Mouse (Mus musculus): ENCODE measurements around the gene Ppp1r10. TPM values are rescaled to one million over a fixed set of nuclear protein-coding genes. Genes with fewer than 3 reads are reported as not detected.
A peak's percentile ranks its signal among the peaks of the same experiment; 100 is the strongest.

Ppp1r10 gene
- polyA plus RNA-seq, 1 experiment, result not detected

- 2% methylated on average over 25 of the region's 25 CpGs for WGBS
- H3K4me1 ChIP-seq (ENCODE audit: control insufficient read depth, insufficient read depth, low read length), result peaks cover 12% of the 10 kb centered on the region
- peak within 1 kb of the TSS; percentile 80 for H3K4me3 ChIP-seq (ENCODE audit: insufficient read depth, low read depth, low read length)
- H3K27ac ChIP-seq (ENCODE audit: insufficient read depth, low read depth, low read length), result peak within 1 kb of the TSS; percentile 81
- TF ChIP-seq CTCF (IDR thresholded peaks at IDR 0.05; ENCODE audit: insufficient read depth, low read depth, low read length), result no peak
- TF ChIP-seq POLR2A (IDR thresholded peaks at IDR 0.05; ENCODE audit: insufficient read depth, low read depth, low read length), result peak; percentile 72
Measured at GRCm38 (mm10) chr17:35909919-35910369, 6.3 kb upstream of the Ppp1r10 start, which contains the start of gene Atat1. TSS of gene Atat1 (minus strand) at chr17:35910075.

- 82% methylated on average over 6 of the region's 6 CpGs for WGBS
- Histone ChIP-seq H3K4me1 (ENCODE audit: control insufficient read depth, insufficient read depth, low read length) (peaks cover 9% of the 10 kb centered on the region), H3K27ac (ENCODE audit: insufficient read depth, low read depth, low read length) (no peak overlapping the region), H3K4me3 (ENCODE audit: insufficient read depth, low read depth, low read length) (no peak overlapping the region)
- TF ChIP-seq POLR2A (IDR thresholded peaks at IDR 0.05; ENCODE audit: insufficient read depth, low read depth, low read length) (no peak), CTCF (IDR thresholded peaks at IDR 0.05; ENCODE audit: insufficient read depth, low read depth, low read length) (no peak)
Measured at GRCm38 (mm10) chr17:35914975-35915374, 1.3 kb upstream of the Ppp1r10 start.

DNA sequence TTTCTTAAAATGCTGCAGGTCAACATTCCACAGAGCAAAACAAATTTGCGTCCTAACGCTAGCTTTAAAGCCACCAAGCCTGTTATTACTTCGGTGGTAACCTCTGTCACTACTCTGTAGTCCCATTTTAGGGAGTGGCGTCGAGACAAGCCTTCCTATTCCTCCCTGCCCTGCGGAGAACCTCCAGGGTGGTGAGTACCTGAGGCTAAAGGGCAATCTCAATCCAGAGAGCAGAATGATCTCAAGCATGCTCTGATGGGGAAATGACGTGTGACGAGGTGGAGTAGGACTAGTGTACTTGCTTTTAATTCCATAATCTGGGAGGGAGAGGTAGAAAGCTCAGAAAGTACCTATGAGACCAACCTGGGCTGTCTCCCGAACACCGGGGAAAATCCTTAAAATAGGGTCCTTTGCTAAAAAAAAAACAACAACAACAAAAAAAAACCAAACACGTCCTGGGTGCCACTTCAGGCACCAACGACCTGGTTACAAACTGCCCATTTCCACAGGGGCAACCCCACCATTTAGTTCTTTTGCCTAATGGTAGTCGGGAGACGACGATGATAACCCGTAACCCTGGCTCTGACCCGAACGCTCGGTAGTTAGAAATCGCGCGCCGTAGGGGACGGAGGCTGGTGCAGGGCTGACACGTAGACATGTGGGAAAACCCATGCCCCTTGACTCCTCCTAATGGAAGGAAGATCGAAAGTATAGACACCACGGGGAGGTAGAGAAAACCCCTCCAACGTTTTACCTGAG, 517 bp upstream of the Ppp1r10 start:
- peak overlapping the region; percentile 70 for H3K4me3 ChIP-seq (ENCODE audit: insufficient read depth, low read depth, low read length)
- 2% methylated on average over 28 of the region's 28 CpGs for WGBS

DNA sequence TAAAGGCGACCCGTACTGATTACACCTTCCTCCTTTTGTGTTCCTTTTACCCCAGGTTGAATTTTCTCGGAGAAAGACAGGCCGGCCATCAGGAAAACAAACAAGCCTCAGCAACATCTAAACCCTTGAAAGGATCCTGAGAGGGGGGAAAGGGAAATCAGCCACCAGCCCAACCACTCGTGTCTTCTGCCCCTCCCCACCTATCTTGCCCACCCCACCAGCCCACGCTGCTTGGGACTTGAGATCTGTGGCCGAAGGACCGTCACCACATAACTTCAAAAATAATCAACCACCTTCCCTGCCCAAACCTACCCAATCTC, 869 bp downstream of the Ppp1r10 start:
- Histone ChIP-seq H3K4me3 (ENCODE audit: insufficient read depth, low read depth, low read length) (peak overlapping the region; percentile 78), H3K4me1 (ENCODE audit: control insufficient read depth, insufficient read depth, low read length) (peaks cover 9% of the 10 kb centered on the region), H3K27ac (ENCODE audit: insufficient read depth, low read depth, low read length) (peak overlapping the region; percentile 100)
- WGBS, result 0% methylated on average over 8 of the region's 8 CpGs
- TF ChIP-seq CTCF (IDR thresholded peaks at IDR 0.05; ENCODE audit: insufficient read depth, low read depth, low read length), result no peak
- no peak for TF ChIP-seq POLR2A (IDR thresholded peaks at IDR 0.05; ENCODE audit: insufficient read depth, low read depth, low read length)

More for the DNA sequence above, 517 bp upstream of the Ppp1r10 start:
- TF ChIP-seq CTCF (IDR thresholded peaks at IDR 0.05; ENCODE audit: insufficient read depth, low read depth, low read length) (no peak), POLR2A (IDR thresholded peaks at IDR 0.05; ENCODE audit: insufficient read depth, low read depth, low read length) (no peak; the same call in 1 of the 2 replicates)
- H3K27ac ChIP-seq (ENCODE audit: insufficient read depth, low read depth, low read length), result peak overlapping the region; percentile 7
- peaks cover 7% of the 10 kb centered on the region for H3K4me1 ChIP-seq (ENCODE audit: control insufficient read depth, insufficient read depth, low read length)

DNA sequence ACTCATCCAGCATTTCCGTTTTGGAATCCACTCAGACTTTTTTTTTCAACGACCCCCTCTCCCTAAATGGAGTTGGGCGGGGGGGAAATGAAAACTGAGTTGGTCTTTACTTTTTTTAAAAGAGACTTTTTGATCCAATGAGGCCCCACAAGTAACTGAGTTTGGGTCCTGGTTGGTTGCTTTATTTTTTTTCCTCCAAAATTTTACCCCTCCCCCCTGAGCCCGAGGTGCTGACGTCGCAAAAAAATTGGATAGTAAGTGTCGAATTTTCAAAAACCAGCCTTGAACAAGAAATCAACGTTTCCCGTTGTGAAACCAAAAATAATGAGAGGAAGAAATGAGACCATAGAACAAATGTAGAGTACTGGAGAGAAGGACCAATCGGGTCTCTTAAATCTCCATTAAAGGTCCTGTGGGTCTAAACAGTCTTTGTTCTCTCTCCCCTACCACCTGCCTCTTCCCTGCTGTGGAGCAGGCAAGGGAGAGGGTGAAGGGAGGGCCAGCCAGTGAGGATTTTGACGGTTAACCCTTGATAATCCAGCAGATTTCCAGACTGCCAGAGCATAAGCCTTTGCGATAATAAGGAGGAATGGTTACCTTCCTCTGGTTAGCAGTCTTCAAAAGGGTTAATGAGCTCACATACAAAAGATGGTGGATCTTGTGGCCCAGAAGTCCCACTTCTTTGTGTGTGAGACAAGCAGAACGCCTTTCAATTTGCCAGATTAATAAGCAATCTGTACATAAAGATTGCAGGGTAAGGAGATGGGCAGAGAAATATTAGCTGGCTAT, 1.4 kb downstream of the Ppp1r10 start:
- TF ChIP-seq POLR2A (IDR thresholded peaks at IDR 0.05; ENCODE audit: insufficient read depth, low read depth, low read length) (no peak), CTCF (IDR thresholded peaks at IDR 0.05; ENCODE audit: insufficient read depth, low read depth, low read length) (no peak)
- Histone ChIP-seq H3K27ac (ENCODE audit: insufficient read depth, low read depth, low read length) (peak overlapping the region; percentile 100), H3K4me3 (ENCODE audit: insufficient read depth, low read depth, low read length) (peak overlapping the region; percentile 78), H3K4me1 (ENCODE audit: control insufficient read depth, insufficient read depth, low read length) (peaks cover 9% of the 10 kb centered on the region)
- WGBS, result under 1% methylated on average over 13 of the region's 13 CpGs

DNA sequence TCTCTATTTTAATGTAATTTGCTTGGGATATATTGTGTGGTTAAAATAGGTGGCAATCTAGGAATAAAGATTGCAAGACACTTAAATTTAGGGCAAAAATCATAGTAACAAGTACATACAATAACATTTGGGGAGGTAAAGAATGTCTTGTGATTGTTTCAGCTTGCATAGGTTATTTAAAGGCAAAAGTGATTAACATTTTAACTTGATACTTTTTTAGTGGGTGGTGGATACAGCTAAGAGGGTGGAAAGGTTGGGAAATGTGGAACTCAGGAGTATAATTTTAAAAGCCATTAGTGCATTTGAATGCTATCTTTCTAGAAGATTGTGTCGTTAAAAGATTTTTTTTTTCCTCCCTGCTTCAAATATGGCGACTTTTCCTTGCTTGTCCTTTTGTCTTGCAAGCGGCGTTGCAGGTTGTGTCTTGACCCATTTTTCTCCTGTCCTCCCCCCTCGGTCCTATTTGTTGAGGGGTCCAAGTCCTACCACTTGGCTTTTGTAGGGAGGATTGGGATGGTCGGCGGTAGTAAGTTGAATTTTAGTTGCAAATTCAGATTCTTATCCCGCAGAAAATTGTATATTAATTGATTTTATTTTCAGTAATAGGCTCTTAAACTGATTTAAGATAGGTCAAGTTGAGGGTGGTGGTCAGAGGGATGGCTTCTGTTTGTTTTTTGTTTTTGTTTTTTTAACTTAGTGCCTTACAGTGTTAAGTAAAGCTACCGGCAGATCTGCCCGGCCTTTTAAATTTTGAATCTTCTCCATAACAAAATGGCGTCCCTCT, 2.2 kb downstream of the Ppp1r10 start:
- WGBS, result 0% methylated on average over 11 of the region's 11 CpGs

DNA sequence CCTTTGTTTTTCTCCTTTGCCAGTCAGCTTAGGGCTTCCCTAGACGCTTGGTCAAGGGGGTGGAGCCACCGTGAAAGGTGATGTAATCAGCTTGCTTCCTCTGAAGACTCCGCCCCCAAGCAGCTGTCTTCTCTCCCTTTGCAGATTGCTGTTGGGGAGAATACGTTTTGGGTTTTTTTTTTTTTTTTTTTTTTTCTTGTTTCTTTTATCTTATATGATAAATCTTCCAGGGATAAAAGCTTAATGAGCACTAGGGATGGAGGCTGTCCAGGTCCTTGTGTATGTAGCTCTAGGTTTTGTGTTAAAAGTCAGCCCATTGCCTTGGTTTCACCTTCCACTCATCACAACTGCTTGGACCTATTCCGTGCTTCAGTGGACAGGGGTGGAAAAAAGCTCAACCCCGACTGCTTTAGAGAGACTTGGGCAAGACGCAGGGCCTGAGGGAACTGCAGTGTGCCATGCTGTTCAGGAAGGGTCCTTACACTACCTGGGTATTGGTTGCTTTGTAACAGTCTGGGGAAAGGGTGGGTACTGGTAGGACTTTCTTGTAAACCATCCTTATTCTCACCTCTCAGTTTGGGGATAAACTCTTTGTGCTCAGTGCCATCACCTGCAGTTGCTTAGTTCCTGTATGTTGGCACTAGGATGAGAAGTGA, 3.0 kb downstream of the Ppp1r10 start:
- no peak for TF ChIP-seq POLR2A (IDR thresholded peaks at IDR 0.05; ENCODE audit: insufficient read depth, low read depth, low read length)
- TF ChIP-seq CTCF (IDR thresholded peaks at IDR 0.05; ENCODE audit: insufficient read depth, low read depth, low read length), result no peak

More for the DNA sequence above, 2.2 kb downstream of the Ppp1r10 start:
- peak overlapping the region; percentile 65 for H3K4me3 ChIP-seq (ENCODE audit: insufficient read depth, low read depth, low read length)
- peak overlapping the region; percentile 100 for H3K27ac ChIP-seq (ENCODE audit: insufficient read depth, low read depth, low read length)
- TF ChIP-seq POLR2A (IDR thresholded peaks at IDR 0.05; ENCODE audit: insufficient read depth, low read depth, low read length) (no peak), CTCF (IDR thresholded peaks at IDR 0.05; ENCODE audit: insufficient read depth, low read depth, low read length) (no peak)
- peaks cover 9% of the 10 kb centered on the region for H3K4me1 ChIP-seq (ENCODE audit: control insufficient read depth, insufficient read depth, low read length)

DNA sequence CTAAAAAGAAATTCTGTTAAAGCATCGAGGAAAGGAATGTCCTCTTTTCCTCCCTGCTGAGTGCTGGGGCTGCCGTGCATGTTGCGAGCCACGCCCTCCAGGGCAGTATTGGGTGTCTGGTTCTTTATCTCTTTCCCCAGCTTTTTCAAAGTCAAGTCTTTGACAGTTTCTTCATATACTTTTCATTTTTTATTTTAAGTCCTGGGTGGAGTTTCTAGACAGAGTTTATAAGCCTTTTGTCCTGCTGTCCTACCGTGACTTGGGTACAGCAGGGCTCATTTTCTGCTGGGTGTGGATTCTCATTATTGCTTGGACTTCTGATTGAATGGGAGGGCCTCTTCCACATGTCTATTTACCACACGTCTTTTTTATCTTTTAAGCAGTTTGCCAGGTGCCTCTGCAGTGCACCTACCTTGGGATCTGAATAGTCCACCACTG, 3.6 kb downstream of the Ppp1r10 start:
- no peak for TF ChIP-seq CTCF (IDR thresholded peaks at IDR 0.05; ENCODE audit: insufficient read depth, low read depth, low read length)
- TF ChIP-seq POLR2A (IDR thresholded peaks at IDR 0.05; ENCODE audit: insufficient read depth, low read depth, low read length), result no peak
- Histone ChIP-seq H3K27ac (ENCODE audit: insufficient read depth, low read depth, low read length) (no peak overlapping the region), H3K4me3 (ENCODE audit: insufficient read depth, low read depth, low read length) (peak overlapping the region; percentile 19; the same call in 1 of the 2 replicates), H3K4me1 (ENCODE audit: control insufficient read depth, insufficient read depth, low read length) (peaks cover 9% of the 10 kb centered on the region)
- WGBS, result 18% methylated on average over 6 of the region's 6 CpGs

More for the DNA sequence above, 3.0 kb downstream of the Ppp1r10 start:
- peaks cover 9% of the 10 kb centered on the region for H3K4me1 ChIP-seq (ENCODE audit: control insufficient read depth, insufficient read depth, low read length)
- H3K4me3 ChIP-seq (ENCODE audit: insufficient read depth, low read depth, low read length), result peak overlapping the region; percentile 46
- H3K27ac ChIP-seq (ENCODE audit: insufficient read depth, low read depth, low read length), result peak overlapping the region; percentile 100
- WGBS, result under 1% methylated on average over 7 of the region's 7 CpGs
